Mouse (Mus musculus): ENCODE results near the gene Bad. TPM values are rescaled to one million over a fixed set of nuclear protein-coding genes. Genes with fewer than 3 reads are reported as not detected.

Bad gene
- polyA plus RNA-seq, 1 experiment, result 197 TPM

DNA sequence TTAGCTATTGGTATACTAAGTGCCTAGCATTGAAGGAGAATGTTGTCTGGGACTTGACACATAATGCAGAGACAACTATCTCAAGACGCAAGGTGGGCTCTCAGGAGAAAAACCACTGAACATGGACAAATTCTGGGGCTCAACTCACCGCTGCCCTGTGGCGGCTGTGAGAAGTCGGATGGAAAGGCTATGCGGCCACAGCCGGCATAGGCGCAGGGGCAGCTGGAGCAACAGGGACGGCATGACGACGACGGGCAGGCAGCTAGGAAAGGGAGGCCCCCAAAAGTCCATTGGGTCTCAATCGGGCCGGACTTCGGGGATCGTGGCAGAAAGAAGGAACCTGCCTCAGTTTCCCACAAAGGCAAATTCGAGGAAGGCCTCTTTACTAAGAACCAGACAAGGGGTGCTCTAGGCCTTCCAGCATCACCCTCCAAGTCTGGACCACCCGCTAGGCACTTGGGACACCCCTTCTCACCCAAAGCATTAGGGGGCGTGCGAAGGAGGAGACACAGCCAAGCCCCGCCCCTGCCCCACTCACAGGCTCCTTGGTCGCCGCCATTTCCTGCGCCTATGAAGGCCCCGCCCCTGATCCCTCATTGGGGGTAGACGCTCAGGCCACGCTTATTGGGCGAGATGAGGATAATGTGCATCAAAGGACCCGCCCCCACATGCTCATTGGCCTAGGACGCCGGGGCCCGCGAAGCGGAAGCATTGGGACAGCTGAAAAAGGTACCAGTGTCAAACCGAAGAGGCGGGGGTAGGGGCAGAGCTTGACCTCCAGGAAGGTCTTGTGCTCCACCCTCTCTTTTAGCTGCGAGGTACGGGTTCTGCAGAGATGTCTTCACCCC is 50.6 kb downstream of the Bad start, which contains the start of gene Dnajc4:
Gene Dnajc4, minus strand, starts transcription at position 562 of the 848 bp plus-strand sequence.
- Histone ChIP-seq H3K4me3 (replicated peaks) (peak within 1 kb of the TSS; percentile 96), H3K27me3 (replicated peaks) (no peaks in the 10 kb centered on the region), H3K9me3 (no peaks in the 10 kb centered on the region), H3K4me1 (peaks cover 72% of the 10 kb centered on the region), H3K36me3 (replicated peaks; ENCODE audit: low read length) (peaks cover 14% of the 10 kb centered on the region)
- TF ChIP-seq GATA1 (IDR thresholded peaks at IDR 0.05; ENCODE audit: borderline replicate concordance, low read length), result no peak
- no peak for TF ChIP-seq FLI1 (IDR thresholded peaks at IDR 0.05; ENCODE audit: low read length)

DNA sequence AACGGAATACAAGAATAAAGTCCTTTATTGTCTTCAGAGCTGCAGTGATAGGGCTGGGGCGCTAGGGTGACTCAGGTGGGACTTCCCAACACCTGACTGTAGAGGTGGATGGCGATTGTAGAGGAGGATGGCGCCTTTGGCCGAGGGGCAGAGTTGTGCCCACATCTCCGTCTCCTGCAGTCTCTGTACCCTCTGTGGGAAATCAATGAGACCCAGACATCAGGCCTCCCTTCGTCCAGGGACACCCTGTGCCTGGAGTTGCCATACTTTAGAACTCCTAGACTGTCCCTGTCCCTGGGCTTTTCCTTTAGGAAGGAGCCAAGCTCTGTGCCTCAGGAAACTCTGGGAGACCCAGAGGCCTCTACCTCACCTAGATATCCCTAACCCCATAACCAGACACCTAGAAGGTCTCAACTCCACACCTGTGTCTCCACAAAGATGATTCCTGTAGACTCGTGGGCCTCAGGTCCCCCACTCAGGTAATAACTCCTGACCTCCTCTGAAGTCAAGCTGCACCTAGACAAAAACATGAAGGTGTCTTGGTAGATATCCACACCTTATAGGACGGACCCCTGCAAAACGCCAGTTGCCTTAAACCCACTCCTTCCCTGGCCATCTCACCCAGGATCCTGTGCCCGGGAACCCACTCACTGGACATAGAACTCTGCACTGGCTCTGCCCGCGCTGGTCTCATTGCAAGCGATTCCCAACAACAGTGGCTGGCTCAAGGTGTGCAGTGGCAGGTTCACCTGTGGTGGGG is 51.5 kb downstream of the Bad start:
- Histone ChIP-seq H3K4me3 (replicated peaks) (peak overlapping the region; percentile 96), H3K9me3 (no peaks in the 10 kb centered on the region), H3K36me3 (replicated peaks; ENCODE audit: low read length) (peaks cover 24% of the 10 kb centered on the region), H3K4me1 (peaks cover 74% of the 10 kb centered on the region), H3K27me3 (replicated peaks) (no peaks in the 10 kb centered on the region)
- TF ChIP-seq GATA1 (IDR thresholded peaks at IDR 0.05; ENCODE audit: borderline replicate concordance, low read length) (no peak), FLI1 (IDR thresholded peaks at IDR 0.05; ENCODE audit: low read length) (no peak)

DNA sequence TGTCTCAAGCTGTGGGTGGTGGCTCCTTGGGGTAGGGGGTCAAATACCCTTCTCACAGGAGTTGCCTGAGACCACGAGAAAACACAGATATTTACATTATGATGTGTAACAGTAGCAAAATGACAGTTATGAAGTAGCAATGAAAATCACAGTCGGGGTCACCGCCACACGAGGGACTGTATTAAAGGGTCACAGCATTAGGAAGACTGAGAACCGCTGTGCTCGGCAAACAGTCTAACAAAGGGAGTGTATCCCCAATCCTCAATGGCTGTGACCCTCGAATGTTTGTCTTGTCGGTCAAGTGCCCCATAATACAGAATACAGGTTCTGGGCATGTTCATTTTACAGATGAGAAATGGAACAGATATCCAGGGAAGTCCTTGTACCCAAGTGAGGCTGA is 52.3 kb downstream of the Bad start:
- H3K9me3 ChIP-seq, result no peaks in the 10 kb centered on the region
- no peak for TF ChIP-seq FLI1 (IDR thresholded peaks at IDR 0.05; ENCODE audit: low read length)
- no peak for TF ChIP-seq GATA1 (IDR thresholded peaks at IDR 0.05; ENCODE audit: borderline replicate concordance, low read length)
- peaks cover 79% of the 10 kb centered on the region for H3K4me1 ChIP-seq

DNA sequence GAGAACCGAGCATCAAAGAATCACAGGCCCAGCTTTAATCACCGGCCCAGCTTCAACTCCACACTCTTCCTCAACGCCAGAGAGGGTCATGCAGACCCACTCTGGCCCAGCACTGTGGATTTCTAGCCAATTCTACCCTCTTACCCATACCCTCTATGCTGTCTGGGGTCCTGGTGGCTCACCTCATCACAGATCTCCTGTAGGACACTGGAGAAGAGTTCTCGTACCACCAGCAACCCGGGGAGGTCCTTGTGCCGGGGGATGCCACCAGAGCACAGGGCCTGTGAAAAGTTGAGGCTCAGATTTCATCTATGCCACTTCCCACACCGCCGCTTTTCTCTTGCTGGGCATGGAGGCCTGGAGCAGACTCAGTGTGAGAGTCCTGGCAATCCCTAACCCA is 52.8 kb downstream of the Bad start:
- peaks cover 80% of the 10 kb centered on the region for H3K4me1 ChIP-seq
- peaks cover 33% of the 10 kb centered on the region for H3K36me3 ChIP-seq (replicated peaks; ENCODE audit: low read length)

More for the DNA sequence above, 52.3 kb downstream of the Bad start:
- no peak overlapping the region for H3K4me3 ChIP-seq (replicated peaks)
- no peaks in the 10 kb centered on the region for H3K27me3 ChIP-seq (replicated peaks)
- peaks cover 32% of the 10 kb centered on the region for H3K36me3 ChIP-seq (replicated peaks; ENCODE audit: low read length)

DNA sequence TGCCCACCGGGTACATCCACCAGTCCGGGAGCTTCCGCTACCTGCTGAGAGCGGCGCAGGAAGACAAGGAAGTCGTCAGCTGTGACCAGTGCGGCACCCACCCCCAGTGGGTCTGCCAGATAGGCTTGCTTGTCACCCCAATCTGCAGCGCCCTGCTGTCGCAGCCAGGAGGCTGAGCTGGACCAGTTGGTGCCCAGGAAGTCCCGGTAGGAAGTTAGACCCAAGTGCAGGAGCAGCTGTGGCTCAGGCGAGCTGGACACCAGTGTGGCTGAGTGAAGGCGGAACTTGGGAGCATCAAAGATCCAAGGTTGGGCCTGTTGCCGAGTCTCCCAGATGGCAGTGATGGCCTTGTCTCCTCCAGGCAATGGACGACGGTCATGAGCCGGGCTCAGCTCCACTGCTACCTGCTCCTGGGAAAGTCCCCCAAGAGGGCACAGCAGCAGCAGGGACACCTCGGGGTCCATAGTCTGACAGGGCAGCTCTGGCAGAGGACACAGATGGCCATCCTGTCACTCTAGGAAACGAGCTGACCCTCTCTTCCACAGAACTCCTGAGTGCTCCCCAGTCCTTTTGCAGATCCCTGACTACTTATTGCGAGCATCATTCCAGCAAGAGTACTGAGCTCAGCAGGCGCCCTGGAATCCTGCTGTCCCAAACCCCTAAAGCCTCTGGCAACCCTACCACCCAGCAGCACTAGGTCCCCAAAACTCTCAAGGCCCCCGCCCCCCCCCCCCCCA is 53.8 kb downstream of the Bad start:
- Histone ChIP-seq H3K9me3 (no peaks in the 10 kb centered on the region), H3K4me1 (peaks cover 89% of the 10 kb centered on the region), H3K36me3 (replicated peaks; ENCODE audit: low read length) (peaks cover 38% of the 10 kb centered on the region), H3K4me3 (replicated peaks) (peak overlapping the region; percentile 91), H3K27me3 (replicated peaks) (no peaks in the 10 kb centered on the region)
- TF ChIP-seq FLI1 (IDR thresholded peaks at IDR 0.05; ENCODE audit: low read length) (no peak), GATA1 (IDR thresholded peaks at IDR 0.05; ENCODE audit: borderline replicate concordance, low read length) (no peak)

More for the DNA sequence above, 52.8 kb downstream of the Bad start:
- Histone ChIP-seq H3K4me3 (replicated peaks) (peak overlapping the region; percentile 29), H3K27me3 (replicated peaks) (no peaks in the 10 kb centered on the region), H3K9me3 (no peaks in the 10 kb centered on the region)
- no peak for TF ChIP-seq FLI1 (IDR thresholded peaks at IDR 0.05; ENCODE audit: low read length)
- TF ChIP-seq GATA1 (IDR thresholded peaks at IDR 0.05; ENCODE audit: borderline replicate concordance, low read length), result no peak

DNA sequence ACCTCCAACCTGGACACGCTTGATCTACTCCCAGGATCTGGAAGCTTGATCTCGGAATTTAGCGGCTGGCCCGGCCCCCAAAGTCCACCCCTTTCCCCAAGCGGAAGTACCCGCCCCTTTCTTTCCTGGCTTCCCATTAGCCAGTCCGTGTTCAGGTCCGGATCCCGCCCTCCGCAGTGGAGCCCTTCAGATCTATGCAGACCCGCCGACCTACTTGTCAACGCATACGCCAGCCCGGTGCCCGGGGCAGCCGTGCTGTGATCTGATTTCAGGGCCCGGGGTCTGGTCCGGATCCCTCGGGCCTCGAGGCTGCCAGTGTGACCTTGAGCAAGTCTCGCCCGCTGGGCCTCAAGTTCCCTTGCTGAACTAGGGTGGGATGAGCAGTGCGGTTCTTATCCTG is 54.3 kb downstream of the Bad start, which contains the start of the genes Nudt22 and Trpt1:
Gene Nudt22, minus strand, starts transcription at position 112 of the 400 bp plus-strand sequence.
Gene Trpt1, plus strand, starts transcription at position 126 of the 400 bp plus-strand sequence.
- no peaks in the 10 kb centered on the region for H3K9me3 ChIP-seq
- peaks cover 89% of the 10 kb centered on the region for H3K4me1 ChIP-seq
- no peaks in the 10 kb centered on the region for H3K27me3 ChIP-seq (replicated peaks)
- peaks cover 43% of the 10 kb centered on the region for H3K36me3 ChIP-seq (replicated peaks; ENCODE audit: low read length)
- TF ChIP-seq FLI1 (IDR thresholded peaks at IDR 0.05; ENCODE audit: low read length) (no peak), GATA1 (IDR thresholded peaks at IDR 0.05; ENCODE audit: borderline replicate concordance, low read length) (no peak)
- peak within 1 kb of the TSS; percentile 91 for H3K4me3 ChIP-seq (replicated peaks)

DNA sequence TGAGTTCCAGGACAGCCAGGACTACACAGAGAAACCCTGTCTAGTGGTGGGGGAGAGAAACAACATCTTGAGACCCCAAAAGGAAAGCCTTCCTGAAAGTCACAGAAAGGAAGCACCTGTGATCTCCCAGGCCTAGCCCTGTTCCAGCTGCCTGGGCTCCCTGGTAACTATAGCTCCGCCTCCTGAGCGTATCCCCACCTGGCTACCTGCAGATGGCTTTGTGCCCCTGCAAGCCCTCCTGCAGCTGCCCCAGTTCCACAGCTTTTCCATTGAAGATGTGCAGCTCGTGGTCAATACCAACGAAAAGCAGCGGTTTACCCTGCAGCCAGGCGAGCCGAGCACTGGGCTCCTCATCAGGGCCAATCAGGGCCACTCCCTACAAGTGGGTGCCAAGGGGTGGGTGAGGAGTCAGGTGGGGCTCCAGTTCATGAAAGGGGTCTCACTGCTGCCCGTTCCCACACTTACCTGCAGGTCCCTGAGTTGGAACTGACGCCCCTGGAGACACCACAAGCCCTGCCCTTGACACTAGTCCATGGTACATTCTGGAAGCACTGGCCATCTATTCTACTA is 56.1 kb downstream of the Bad start:
- Histone ChIP-seq H3K36me3 (replicated peaks; ENCODE audit: low read length) (peaks cover 61% of the 10 kb centered on the region), H3K27me3 (replicated peaks) (no peaks in the 10 kb centered on the region), H3K9me3 (no peaks in the 10 kb centered on the region), H3K4me3 (replicated peaks) (peak overlapping the region; percentile 6), H3K4me1 (peaks cover 97% of the 10 kb centered on the region)
- TF ChIP-seq FLI1 (IDR thresholded peaks at IDR 0.05; ENCODE audit: low read length) (no peak), GATA1 (IDR thresholded peaks at IDR 0.05; ENCODE audit: borderline replicate concordance, low read length) (no peak)

DNA sequence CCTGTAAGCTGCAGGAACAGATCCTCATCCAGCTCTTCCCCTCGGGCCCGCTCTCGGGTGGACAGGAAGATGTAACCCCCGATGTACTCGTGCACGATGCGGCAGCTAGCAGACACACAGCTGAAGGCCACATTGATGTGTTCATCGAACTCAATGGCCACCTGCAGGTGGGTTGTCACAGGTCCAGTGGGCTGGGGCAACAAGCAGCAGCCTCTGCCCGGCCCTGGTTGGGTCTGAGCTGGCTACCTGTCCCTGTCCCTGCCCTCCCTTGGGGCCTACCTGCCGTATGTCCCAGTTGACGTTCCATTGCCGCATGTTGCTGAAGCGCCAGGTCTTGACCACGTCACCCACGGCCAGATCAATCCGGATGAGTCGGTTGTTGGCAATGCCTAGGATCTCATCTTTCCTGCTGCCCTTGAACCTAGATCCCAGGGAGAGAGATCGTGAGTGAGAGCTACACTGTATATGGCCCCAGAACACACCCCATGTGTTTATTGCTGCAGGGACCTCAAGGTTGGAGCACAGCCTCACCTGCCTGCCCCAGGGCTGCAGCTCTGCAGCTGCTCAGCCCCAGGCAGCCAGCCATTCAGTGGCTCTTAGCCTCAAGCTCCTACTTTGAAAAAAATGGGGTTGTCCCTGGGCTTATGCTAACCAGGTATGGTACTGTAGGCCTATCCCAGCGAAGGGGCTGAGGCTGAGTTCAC is 57.9 kb downstream of the Bad start:
- no peak overlapping the region for H3K4me3 ChIP-seq (replicated peaks)
- H3K4me1 ChIP-seq, result peaks cover 98% of the 10 kb centered on the region
- H3K9me3 ChIP-seq, result no peaks in the 10 kb centered on the region
- H3K36me3 ChIP-seq (replicated peaks; ENCODE audit: low read length), result peaks cover 72% of the 10 kb centered on the region
- no peaks in the 10 kb centered on the region for H3K27me3 ChIP-seq (replicated peaks)
- TF ChIP-seq GATA1 (IDR thresholded peaks at IDR 0.05; ENCODE audit: borderline replicate concordance, low read length) (no peak), FLI1 (IDR thresholded peaks at IDR 0.05; ENCODE audit: low read length) (no peak)

Other genes starting within 250 kb of the Bad start
- gene Rps6ka4, start 101.2 kb upstream of the Bad start, polyA plus RNA-seq (2012; ENCODE audit: insufficient read depth, low replicate concordance), result 32.8 and 44.2 TPM in 2 replicates
- gene Ccdc88b, start 83.7 kb upstream of the Bad start, polyA plus RNA-seq (2012; ENCODE audit: insufficient read depth, low replicate concordance), result 22.9 and 55.2 TPM in 2 replicates
- gene Trmt112, start 32.2 kb upstream of the Bad start, polyA plus RNA-seq (2012; ENCODE audit: insufficient read depth, low replicate concordance), result 107 and 147 TPM in 2 replicates
- 209 and 955 TPM in 2 replicates for gene Prdx5, start 31.8 kb upstream of the Bad start, polyA plus RNA-seq (2012; ENCODE audit: insufficient read depth, low replicate concordance)
- 56.1 and 76.3 TPM in 2 replicates for gene Esrra, start 20.0 kb upstream of the Bad start, polyA plus RNA-seq (2012; ENCODE audit: insufficient read depth, low replicate concordance)
- gene Catsperz, start 16.5 kb upstream of the Bad start, polyA plus RNA-seq (2012; ENCODE audit: insufficient read depth, low replicate concordance), result 0.83 TPM in 1 of 2 replicates, not detected in the other
- 0.08 TPM in 1 of 2 replicates, not detected in the other for gene Kcnk4, start 7.3 kb upstream of the Bad start, polyA plus RNA-seq (2012; ENCODE audit: insufficient read depth, low replicate concordance)
- 112 and 118 TPM in 2 replicates for gene Gpr137, start 619 bp downstream of the Bad start, polyA plus RNA-seq (2012; ENCODE audit: insufficient read depth, low replicate concordance)
- gene Ppp1r14b, start 33.1 kb downstream of the Bad start, polyA plus RNA-seq (2012; ENCODE audit: insufficient read depth, low replicate concordance), result 310 and 626 TPM in 2 replicates
- 39.2 and 49.3 TPM in 2 replicates for gene Plcb3, start 34.6 kb downstream of the Bad start, polyA plus RNA-seq (2012; ENCODE audit: insufficient read depth, low replicate concordance)
- gene Fkbp2, start 38.6 kb downstream of the Bad start, polyA plus RNA-seq (2012; ENCODE audit: insufficient read depth, low replicate concordance), result 154 and 460 TPM in 2 replicates
- gene Vegfb, start 45.8 kb downstream of the Bad start, polyA plus RNA-seq (2012; ENCODE audit: insufficient read depth, low replicate concordance), result 68.5 and 73.8 TPM in 2 replicates
- 19.1 and 20.6 TPM in 2 replicates for gene Dnajc4, start 50.7 kb downstream of the Bad start, polyA plus RNA-seq (2012; ENCODE audit: insufficient read depth, low replicate concordance)
- 6.7 and 9.1 TPM in 2 replicates for gene Nudt22, start 54.3 kb downstream of the Bad start, polyA plus RNA-seq (2012; ENCODE audit: insufficient read depth, low replicate concordance)
- 0.57 TPM in 1 of 2 replicates, not detected in the other for gene Trpt1, start 54.3 kb downstream of the Bad start, polyA plus RNA-seq (2012; ENCODE audit: insufficient read depth, low replicate concordance)
- gene Fermt3, start 77.6 kb downstream of the Bad start, polyA plus RNA-seq (2012; ENCODE audit: insufficient read depth, low replicate concordance), result 5,058 and 7,219 TPM in 2 replicates
- 29.9 and 116 TPM in 2 replicates for gene Stip1, start 98.1 kb downstream of the Bad start, polyA plus RNA-seq (2012; ENCODE audit: insufficient read depth, low replicate concordance)
- 9.2 and 14.0 TPM in 2 replicates for gene Macrod1, start 114.9 kb downstream of the Bad start, polyA plus RNA-seq (2012; ENCODE audit: insufficient read depth, low replicate concordance)
- not detected in 2 replicates for gene Flrt1, start 163.9 kb downstream of the Bad start, polyA plus RNA-seq (2012; ENCODE audit: insufficient read depth, low replicate concordance)